Mouse (Mus musculus): ENCODE results near the gene Rasa2.

The Rasa2 gene

DNA sequence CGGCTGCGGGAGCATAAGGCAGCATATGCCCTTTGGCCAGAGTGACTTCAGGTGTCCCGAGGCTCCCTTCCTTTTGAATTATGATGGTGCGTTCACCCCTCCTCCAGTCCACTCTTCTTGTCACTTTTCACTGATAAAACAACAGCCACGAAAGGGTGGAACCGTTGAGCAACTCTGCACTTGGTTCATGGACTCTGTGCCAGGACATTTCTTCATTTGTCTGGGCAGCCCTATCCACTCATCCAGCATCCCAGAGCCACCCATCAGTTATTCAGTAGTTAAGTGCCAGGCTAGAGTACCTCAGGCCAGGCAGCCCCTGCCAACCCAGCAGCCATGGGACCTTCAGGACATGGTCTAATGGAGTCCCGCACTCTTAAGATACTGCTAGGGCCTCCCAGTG, 7.1 kb upstream of the Rasa2 start:
- DNase-seq: no peak

DNA sequence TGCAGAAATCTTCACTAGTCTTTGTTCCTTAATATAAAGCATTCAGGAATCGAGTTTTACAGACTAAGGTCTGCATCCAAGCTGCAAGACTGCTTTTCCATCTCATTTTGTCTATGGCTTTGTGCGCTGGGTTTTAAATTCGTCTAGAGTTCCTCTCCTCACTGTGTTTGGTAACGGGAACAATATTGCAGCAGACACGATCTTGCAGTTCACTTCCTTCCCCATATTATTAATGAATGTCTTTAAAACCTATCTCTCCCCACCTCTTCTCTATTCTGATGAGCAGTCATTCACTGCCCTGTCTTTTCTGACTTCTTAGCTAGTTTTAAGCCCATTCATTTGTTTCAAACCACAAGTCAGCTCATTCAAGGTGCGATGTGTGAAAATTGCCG, 5.7 kb upstream of the Rasa2 start:
- DNase-seq: no peak

DNA sequence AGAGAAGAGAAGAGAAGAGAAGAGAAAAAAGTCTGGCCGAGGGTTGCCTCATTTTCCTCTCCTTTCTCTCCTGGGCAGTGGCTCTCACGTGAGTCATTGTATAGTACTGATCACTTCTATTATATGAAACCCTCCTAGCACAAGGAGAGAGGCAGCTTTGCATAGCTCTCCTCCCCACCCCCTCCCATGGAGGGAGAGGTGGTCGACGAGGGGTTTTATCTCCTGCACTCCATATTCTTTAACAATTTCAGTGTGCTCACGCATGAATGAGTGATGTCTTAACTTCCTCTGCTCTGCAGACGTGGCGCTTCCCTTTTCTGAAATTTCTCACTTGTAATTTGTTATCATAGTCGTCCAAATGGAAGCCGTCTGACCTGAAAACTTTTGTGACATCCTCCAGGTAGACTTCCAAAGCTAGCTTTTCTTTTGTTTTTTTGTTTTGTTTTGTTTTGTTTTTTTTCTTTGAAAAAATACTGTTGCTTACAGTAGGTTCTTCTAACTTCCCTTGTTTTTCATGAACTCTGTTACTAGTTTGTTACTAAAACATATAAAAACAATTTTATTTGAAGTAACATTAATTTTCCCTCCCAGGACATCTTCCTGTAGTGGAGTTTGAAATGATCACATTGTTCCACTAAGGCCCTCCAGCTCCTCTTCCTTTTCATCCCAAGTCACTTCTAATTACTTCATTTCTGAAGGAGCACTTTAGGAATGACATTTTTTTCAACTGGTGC, 5.2 kb upstream of the Rasa2 start:
- DNase-seq: no peak

DNA sequence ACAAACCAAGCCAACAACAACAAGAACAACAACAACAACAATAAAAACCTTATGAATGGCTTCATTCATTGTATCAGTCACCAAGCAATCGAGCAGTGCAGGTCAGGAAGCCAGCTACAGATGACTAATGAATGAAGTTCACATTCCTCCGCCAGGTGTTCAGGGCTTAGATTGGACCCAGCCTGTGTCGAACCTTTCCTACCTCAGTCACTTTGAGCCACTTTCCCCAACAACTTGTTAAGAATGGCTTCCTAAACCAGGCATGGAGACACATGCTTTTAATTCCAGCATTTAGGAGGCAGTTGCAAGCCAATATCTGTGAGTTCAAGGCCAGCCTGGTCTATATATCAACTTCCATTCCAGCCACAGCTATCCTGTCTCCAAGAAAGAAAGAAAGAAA, 4.5 kb upstream of the Rasa2 start:
- DNase-seq: no peak

DNA sequence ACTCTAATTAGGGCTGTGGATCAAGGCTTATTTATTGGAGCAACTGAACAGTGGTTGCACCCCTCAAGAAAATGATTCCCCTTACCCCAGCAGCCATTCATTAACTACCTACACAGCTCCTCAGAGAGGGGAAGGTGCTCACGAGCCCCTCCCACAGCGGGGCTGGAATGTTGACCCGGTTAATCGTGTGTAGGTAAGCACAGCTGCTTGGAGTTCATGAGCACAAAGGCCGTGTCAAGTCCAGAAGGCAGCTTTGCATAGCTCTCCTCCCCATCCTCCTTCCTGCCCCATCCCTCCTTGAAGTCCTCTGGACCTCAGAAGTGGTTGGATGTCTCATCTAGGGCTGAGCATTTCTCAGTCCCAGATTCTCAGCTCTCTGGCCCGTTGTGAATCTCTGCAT, 3.8 kb upstream of the Rasa2 start:
- DNase-seq: no peak

DNA sequence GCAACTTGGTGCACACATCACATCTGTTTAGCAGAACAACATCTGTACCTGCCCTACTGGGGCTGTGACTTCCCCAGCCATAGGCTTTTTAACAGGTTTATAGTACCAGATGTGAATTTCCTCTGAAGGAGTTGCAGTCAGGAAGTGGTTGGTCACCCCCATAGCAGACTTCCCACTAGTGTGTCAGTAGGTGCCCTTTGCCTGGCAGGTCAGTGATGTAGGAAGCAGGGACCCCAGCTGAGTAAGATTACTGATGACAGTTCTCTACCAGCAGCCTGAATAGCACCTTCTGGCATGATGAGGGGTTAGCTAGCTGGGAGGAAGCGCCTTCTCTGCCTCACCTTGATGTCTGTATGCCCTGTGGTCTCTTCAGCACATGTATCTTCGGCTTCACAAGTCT, 2.4 kb upstream of the Rasa2 start:
- no peak for DNase-seq

DNA sequence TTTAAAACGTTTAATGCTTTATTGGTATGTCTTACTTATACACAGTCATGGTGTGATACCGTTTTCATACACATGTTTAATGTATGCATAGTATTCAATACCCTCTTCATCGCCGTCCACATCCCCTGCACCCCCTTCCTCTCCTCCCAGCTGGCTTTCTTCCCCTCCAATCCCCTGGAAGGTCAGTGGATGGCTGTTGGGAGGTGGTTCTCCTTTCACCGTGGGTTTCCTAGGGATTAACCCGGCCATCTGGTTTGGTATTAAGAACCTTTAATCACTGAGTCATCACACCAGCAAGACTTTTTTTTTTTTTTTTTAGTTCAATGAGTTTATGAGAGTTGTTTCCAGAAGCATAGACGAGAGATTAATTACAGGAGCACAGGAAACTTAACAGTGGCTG, 1.3 kb upstream of the Rasa2 start:
- no peak for DNase-seq

DNA sequence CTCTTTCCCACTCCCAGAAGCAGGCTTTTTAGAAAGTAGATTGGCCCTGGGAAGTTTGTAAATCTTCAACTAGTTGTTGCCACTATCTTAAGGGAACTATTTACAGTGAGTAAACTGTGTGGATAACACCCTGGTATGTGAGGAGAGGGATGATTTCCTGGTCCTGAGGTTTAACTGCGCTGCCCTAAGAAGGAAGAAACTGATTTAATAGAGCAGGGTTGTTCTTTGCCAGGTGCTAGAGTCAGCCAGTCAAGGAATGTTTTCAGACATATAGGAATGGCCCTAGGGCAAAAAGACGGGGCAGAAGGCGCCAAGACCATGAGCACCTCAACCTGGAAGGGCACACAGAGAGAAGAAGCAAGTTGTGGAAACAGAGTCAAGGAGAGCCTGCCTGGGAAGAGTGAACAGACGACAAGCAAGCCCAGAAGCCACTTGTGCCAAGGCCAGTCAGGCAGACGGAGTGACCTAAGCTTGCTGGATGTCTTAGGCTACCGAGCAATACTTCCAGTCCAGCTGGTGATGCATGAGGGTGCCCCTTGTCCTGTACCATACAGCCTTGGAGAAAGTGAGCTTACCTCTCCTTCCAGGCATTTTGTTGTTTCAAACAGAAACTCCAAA, 765 bp upstream of the Rasa2 start:
- no peak for DNase-seq

DNA sequence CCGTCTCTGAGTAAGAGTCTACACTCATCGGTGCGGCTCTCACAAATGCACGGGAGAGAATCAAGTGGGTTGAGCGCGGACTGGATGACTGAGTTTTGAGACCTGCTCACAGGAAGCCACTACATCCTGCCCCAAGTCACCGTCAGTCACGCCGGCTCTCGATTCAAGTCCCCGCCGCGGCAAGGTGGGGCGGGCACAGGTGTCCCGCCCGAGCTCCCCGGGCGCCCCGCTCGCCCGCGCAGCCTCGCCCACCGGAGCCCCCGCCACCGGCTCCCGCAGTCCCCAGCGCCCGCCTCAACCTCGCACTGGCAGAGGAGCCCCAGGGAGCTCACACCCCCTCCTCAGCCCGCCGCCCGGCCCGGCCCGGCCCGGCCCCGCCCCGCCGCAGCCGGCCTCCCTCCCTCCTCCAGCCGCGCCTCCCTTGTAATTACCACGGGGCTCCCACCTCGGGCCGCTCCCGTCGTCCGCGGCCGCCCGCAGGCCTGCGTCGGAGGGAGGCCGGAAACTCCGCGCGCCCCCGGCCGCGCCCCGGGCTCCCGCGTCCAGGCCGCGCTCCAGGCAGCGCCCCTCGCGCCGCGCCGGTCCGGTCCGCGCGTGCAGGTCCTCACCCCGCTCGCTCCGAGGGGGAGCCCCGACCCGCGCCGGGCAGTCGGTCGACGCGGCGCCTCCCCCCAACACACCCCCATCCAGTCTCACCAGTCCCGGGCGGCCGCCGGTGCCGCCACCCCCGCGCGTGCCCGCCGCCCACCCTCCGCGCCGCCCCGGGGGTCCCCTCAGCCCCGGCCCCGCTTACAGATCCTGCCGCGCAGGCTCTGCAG, 637 bp downstream of the Rasa2 start:
- peak; percentile 75 for DNase-seq

DNA sequence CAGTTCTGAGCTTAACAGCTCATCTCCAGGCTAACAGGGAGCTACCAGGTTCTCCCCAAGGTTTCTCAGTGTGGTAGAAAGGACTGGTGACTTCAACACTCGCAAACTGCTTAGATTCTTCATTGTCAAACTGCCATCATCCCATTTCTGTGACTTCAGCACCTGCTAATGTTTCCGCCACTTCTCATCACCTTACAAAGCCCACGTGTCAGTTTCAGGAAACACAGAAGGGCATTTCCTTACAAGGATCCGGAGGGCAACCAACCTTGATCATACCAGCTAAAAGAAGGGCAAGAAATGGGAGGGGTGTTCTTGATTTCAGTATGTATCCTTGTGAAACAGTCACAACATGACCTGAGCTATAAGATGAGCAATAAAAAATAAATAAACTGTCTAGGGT, 2.3 kb downstream of the Rasa2 start:
- no peak for DNase-seq

DNA sequence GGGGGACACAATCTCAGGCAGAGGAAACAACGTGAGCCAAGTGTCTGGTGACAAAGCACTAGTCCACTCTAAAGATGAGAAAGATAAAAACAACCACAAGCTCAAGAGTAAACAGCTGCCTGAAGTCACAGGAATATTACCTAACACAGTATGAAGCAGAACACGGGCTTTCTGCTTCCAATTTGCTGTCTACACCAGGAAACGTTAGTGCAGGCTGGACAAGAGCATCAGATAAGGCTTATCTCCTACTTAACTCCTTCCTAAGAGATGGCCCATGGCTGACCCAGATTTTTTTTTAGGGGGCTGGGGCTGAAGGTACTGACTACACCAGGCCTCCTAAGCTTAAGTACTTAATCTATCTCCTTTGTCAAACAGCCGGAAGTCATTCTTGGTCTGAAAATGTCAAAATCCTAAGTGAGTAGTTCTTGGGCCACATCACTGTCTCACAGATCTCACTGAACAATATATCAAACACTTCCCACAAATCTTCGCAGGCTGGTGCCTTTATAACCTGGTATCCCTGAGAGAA, 3.8 kb downstream of the Rasa2 start:
- no peak for DNase-seq

DNA sequence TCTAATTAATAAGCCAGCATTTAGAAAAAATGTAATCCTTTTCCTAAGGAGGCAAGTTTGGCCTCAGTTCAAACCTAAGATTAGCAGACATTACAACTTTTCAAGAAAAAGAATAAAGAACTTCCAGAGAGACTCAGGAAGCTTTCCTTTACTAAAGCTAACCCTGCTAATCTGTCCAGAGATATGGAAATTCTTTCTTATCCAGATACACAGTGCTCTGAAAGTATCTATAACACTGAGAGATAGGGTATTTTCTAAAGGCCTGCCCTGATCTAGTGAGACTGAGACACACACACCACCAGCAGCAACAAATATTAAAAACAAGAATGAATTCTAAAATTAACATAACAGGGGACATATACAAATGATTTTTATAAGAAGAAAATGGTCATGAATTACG, 4.4 kb downstream of the Rasa2 start:
- DNase-seq: no peak

DNA sequence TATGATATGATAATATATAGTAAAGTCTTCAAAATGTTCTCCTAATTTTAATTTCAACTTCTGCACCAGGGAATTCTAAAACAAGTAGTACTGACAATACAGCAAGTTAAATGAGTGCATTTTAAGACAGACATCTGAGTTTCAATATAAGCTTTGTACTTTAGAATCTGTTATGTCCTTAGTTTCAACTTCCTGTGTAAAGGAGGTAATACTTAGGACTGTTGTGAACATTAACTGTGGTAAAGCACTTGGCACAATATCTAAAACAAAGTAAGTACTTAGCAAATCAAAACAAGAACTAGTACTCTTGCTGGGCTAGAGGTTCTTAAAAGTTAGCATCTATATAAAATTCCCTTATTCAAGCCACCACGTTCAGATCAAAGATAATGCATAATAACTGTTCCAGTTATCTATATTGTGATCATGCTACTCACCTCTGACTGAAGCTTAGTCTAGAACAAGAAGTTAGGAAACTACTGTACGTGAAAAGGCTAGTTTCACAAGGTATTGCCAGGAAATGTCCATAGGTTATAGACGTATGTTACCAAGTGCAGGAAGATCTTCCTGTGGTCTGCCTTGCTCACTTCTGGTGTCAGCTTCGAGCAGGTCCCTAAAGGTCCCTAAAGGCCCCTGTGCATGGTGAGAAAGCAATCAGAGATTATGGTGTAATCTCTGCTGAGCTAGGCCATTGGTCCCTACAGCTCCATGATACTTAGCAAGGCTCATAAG, 12.8 kb downstream of the Rasa2 start:
- no peak for DNase-seq

DNA sequence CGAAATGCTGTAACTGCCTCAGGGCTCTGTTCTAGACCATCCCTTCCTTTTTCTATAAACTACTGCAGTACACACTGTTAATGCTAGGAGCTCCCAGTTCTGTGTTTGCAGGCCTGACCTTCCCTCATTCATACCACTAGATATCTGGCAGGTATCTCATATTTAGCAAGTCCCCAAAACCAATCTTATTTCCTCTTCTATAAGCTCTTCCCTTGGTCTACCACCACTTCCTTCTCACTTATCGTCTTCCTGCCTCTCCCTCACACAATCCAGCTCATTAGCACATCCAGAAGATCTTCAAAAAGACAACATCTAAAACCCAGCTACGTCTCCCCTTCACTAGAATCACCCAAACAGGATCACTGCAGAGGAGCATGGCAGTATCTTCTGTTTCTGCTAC, 19.1 kb downstream of the Rasa2 start:
- DNase-seq: no peak

DNA sequence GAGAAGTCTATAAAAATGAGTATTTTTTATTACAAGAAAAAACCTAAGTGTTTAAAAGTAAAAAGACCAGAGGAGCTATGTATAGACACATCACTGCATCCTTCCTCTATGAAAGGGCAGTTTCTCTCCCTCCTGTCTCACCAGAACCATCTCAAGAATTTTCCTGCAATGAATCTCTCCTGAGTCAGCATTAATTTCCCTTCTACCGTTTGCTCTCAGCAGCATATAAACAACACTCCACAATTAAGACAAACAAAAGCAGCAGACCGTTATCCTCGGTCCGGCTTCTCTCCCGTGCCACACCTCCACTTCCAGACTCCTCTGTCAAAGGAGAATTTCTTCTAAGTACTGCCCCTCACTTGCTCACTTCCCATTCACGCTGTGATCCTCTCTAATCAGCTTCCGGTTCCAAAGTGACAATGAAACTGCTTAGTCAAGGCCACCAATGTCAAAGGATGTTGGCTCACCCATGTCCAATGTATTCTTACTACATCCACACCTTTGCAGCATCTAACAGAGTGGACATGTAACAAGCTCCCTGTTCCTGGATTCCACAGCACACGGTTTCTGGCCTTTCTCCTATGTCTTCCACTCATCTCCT, 19.6 kb downstream of the Rasa2 start:
- DNase-seq: no peak

DNA sequence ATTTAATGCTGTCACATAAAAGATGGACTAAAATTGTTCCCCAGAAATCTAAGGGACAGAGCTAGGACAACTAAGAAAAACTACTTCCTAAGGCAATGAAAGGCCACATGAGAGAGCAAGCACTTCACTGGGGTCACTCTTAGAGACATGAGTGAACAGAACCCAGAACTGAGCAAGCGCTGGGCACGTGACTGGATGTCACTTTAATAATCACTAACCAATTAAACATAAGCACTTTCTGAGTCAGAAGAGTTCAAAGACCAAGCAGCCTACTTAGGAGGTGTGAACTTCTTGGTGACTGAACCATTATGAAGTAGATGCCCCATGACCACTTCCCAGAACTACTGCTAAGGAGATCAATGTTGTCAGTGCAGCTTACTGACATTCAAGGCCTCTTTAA, 20.6 kb downstream of the Rasa2 start:
- DNase-seq: no peak

DNA sequence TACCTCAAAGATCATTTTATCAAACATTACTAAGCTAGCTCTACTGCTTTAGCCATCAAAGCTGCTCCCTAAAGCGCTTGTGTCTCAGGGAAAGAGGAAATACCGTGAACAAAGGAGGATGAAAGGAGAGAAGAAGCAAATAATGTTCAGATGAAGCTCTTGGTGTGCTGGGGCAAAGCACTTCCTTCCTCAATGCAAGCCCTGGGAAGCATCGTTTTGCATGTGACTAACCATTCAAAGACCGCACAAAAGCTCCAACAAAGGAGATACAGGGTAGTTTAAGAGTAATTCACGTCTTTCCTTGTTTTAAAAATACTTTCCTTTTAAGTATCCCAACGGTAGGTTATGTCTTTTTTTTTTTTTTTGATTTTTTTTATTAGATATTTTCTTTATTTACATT, 28.0 kb downstream of the Rasa2 start:
- DNase-seq: no peak

DNA sequence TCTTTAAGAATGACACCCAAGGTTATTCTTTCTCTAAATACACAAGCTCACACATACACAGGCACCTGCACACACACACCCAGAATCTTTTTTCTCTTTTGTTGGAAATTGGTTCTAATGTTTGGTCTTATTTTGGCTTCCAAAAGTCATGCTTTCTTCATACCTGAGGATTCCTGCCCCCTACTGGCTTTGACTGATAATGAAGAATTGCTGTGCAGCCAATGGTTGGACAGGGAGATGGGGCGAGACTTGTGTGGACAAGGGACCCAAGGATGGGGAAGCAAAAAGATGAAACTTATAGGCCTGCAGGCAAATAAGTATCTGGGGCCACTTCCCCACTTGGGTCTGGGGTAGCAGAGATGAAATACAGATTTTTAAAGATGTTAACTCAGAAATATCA, 33.5 kb downstream of the Rasa2 start:
- DNase-seq: no peak

DNA sequence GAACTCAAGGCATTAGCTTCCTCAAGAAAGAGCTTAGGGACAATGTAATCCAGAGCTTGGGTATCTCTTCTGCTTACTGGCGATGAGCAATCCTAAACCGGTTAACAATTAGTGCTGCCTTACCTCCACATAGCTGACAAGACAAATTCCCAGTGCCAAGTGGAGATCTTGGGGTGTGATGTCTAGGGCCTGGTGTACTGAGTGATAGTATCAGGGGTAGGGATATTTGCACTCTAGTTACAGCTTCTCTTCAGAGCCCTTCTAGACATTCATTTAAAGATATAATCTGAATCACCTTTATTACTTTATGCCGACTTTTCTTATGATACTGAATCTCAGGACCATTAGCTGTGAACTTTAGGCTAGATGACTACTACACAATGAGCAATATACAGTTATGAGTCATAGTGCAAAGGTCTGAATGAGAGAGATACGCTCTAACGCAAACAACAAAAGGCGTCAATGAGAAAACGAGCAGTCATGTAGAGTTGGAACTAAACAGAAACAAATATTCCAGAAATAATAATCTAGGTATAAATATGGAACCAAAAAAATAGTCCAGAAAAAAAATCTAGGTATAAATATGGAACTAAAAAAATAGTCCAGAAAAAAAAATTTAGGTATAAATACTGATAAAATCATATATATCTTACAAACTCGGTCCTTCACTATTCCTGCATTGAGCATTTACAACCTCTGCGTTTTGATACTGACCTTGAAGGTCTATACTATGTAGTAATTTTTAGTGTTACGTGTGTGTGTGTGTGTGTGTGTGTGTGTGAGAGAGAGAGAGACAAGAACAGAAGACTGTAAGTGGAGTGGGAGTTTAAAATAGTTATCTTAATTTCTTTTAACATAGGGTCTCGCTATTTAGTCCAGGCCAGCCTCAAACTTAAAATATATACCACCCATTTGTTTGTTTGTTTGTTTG, 38.5 kb downstream of the Rasa2 start:
- no peak for DNase-seq

DNA sequence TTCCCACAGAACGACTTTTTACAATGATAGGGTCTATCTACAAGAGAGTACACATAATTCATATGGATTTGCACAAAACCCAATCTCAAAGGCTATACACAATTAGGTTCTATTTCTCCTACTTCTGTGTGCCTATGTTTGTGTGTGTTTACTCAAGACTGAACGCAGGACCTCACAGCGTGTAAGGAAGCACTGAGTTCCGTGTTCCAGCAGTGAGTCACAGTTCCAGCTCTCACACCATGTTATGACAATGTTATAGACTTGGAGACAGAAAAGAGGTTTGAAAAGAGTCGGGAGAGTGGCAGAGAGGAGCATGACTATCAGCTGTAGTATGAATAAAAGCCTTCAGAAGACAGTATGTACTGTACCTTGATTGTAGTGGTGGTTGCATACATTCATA, 42.1 kb downstream of the Rasa2 start:
- DNase-seq: no peak

DNA sequence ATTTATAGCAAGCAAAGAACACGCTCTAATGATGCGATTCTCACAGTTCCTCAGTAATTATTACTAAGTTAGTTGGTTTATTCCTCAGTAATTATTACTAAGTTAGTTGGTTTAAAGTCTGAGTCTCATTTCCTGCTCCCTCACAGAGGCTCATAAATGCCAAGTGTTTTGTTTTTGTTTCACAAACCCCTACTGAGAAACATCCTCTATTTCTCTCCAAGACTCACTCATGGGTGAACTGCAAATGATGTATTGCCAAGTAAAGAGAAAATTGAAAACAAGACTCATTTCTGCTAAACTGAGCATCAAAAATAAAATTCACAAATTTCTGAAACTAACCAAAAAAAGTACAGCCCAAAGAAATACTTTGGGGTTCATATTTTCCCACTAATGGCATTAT, 47.9 kb downstream of the Rasa2 start:
- no peak for DNase-seq

DNA sequence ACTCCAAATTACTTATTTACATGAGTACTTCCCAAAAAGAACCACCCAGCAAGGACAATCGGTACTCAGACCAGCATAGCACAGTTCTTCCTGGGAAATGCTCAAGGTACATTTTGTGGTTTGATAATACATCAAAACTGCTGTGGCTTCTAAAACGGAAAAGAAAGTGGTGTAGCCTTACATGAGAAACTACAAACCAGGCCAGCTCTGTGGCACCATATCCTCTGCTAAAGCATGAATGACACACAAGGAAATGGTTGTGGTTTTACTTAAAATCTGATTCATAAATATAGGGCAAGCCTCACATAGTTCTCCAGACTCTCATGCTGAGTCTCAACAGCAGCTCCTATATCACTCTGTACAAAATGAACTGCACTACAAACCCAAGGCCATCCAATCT, 48.3 kb downstream of the Rasa2 start:
- no peak for DNase-seq
